Mouse (Mus musculus) forebrain, embryonic 13.5 days (tissue): ENCODE measurements around the gene Ncbp2. TPM values are rescaled to one million over a fixed set of nuclear protein-coding genes. Genes with fewer than 3 reads are reported as not detected.

ENCODE experiments used
- ATAC-seq: fragments of 200-750 bp; cut with Nextera tagmentation; 2 replicates; pipeline ENCODE4 v1.8.0; 2017
- H3K27ac ChIP-seq: fragments of 300-500 bp; sonication (generic); 2 replicates; pipeline ENCODE4 v1.5.1; 2015; ENCODE audit warnings: inconsistent platforms, mild to moderate bottlenecking, moderate library complexity
- H3K27me3 ChIP-seq: fragments of 300-500 bp; sonication (generic); 2 replicates; pipeline ENCODE4 v1.6.1; 2015; ENCODE audit warnings: mild to moderate bottlenecking, inconsistent platforms
- H3K36me3 ChIP-seq: fragments of 300-500 bp; sonication (generic); 2 replicates; pipeline ENCODE4 v1.6.1; 2015; ENCODE audit warnings: mild to moderate bottlenecking, inconsistent platforms; ENCODE audit not compliant: poor library complexity, severe bottlenecking
- H3K4me1 ChIP-seq: fragments of 300-500 bp; sonication (generic); 2 replicates; pipeline ENCODE4 v1.6.1; 2015; ENCODE audit warnings: inconsistent platforms
- H3K4me2 ChIP-seq: fragments of 300-500 bp; sonication (generic); 2 replicates; pipeline ENCODE4 v1.6.1; 2015; ENCODE audit warnings: inconsistent platforms, mild to moderate bottlenecking, moderate library complexity
- H3K4me3 ChIP-seq: fragments of 300-500 bp; sonication (generic); 2 replicates; pipeline ENCODE4 v1.5.1; 2015; ENCODE audit warnings: mild to moderate bottlenecking, inconsistent platforms
- H3K9ac ChIP-seq: fragments of 300-500 bp; sonication (generic); 2 replicates; pipeline ENCODE4 v1.6.1; 2015; ENCODE audit warnings: mild to moderate bottlenecking, inconsistent platforms
- H3K9me3 ChIP-seq: fragments of 300-500 bp; sonication (generic); replicated peaks from 2 replicates; pipeline ENCODE4 v1.6.1; 2016; ENCODE audit warnings: inconsistent platforms
- WGBS: fragments of 180-500 bp; shearing (Covaris S2); methylation state at CpG from one replicate; pipeline ENCODE4 v1.1.7; 2015; 5-methylcytosine and 5-hydroxymethylcytosine counted together
- polyA plus RNA-seq: library from polyadenylated mRNA; unstranded; fragments of >200 nt; fragmentation: Nextera tagmentation; extraction: Ambion mirVana; gene quantifications from 2 replicates; pipeline ENCODE4 v1.2.1, GENCODE M21; 2015

Ncbp2 gene
- polyA plus RNA-seq, 1 experiment from 2014 or later: 121 TPM

- WGBS: 83% methylated on average over 6 of the region's 6 CpGs
- no peak overlapping the region for H3K4me2 ChIP-seq
- no peak overlapping the region for H3K9ac ChIP-seq
- H3K4me1 ChIP-seq: no peaks in the 10 kb centered on the region
- ATAC-seq: no peak
- H3K36me3 ChIP-seq: no peaks in the 10 kb centered on the region
- H3K27me3 ChIP-seq: no peaks in the 10 kb centered on the region
- no peak overlapping the region for H3K4me3 ChIP-seq
- H3K27ac ChIP-seq: no peak overlapping the region
- no peaks in the 10 kb centered on the region for H3K9me3 ChIP-seq
Measured at GRCm38 (mm10) chr16:31924368-31924767, 23.9 kb upstream of the Ncbp2 start.

DNA sequence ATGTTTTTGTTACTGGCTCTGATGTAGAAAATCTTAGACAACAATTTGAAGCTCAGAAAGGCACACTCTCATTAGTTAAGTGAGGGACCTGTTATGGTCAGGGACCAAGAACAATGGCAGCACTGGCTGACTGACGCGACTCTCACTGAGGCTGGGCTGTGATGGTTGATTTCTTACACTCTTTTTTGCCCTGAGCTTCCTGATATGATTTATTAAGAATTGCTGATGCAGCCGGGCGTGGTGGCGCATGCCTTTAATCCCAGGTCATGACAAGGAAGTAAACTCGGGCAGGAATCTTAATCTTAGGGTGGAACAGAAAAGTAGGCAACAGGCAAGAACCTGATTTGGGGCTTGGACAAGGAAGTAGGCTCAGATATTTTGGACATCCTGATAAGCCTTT, 22.2 kb upstream of the Ncbp2 start:
- no peaks in the 10 kb centered on the region for H3K4me1 ChIP-seq
- no peak overlapping the region for H3K4me3 ChIP-seq
- no peak overlapping the region for H3K27ac ChIP-seq
- no peak overlapping the region for H3K9ac ChIP-seq
- H3K36me3 ChIP-seq: no peaks in the 10 kb centered on the region
- H3K9me3 ChIP-seq: no peaks in the 10 kb centered on the region
- peaks cover 7% of the 10 kb centered on the region; the same call in 1 of the 2 replicates for H3K27me3 ChIP-seq
- no peak overlapping the region for H3K4me2 ChIP-seq
- ATAC-seq: no peak
- WGBS: 77% methylated on average over 6 of the region's 6 CpGs

DNA sequence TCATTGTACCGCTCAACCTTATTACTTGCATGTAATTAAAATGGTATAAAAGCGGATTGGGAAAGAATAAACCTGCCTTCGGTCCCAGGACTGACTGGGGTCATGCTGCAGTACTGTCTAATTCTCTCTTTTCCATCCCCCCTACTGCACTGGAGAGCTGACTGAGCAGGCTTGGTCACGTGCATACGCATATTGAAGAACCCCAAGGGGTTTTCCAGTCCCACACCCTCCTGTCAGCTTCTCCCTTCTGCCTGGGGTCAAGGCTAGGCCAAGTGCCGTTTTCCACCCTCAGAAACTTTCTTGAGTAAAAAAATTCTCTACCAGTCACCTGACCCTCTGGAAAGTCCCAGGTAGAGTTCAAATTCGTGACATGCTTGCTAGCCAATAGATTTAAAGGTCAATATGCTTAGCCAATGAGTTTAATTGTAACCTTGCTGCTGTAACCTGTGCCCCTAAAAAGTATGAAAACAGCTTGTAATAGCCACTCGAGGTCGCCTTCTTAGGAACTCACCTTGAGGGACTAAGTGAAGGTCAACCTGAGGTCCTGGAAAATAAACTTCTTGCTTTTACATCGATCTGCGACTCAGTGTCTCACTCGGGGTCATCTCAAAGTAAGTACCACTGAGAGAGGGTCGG, 21.6 kb upstream of the Ncbp2 start:
- Histone ChIP-seq H3K27ac (no peak overlapping the region), H3K4me1 (no peaks in the 10 kb centered on the region), H3K9ac (no peak overlapping the region), H3K4me3 (no peak overlapping the region), H3K4me2 (no peak overlapping the region), H3K36me3 (no peaks in the 10 kb centered on the region), H3K9me3 (no peaks in the 10 kb centered on the region), H3K27me3 (peaks cover 10% of the 10 kb centered on the region; the same call in 1 of the 2 replicates)
- no peak for ATAC-seq
- 89% methylated on average over 13 of the region's 13 CpGs for WGBS

DNA sequence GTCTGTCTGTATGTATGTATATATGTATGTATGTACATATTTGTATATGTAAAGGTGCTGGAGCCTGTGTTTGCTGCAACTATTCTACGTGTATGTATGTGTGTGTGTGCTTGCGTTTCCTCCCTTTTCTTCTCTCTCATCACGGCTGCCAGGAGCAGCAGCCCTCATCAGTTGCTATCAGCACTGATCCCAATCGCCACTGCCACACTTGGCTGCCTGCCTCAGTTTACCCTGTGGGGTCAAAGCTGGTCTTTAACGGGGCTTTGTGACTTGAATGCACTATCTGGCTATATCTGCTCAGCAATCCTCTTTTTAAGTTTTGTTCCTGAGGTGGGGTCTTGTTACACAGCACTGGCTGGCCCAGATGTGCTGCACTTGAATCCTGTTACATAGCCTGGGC, 20.9 kb upstream of the Ncbp2 start:
- Histone ChIP-seq H3K4me2 (no peak overlapping the region), H3K27ac (no peak overlapping the region), H3K9ac (no peak overlapping the region), H3K36me3 (no peaks in the 10 kb centered on the region), H3K9me3 (no peaks in the 10 kb centered on the region), H3K27me3 (peaks cover 10% of the 10 kb centered on the region; the same call in 1 of the 2 replicates), H3K4me1 (peaks cover 5% of the 10 kb centered on the region; the same call in 1 of the 2 replicates), H3K4me3 (no peak overlapping the region)
- no peak for ATAC-seq
- 90% methylated on average over 5 of the region's 5 CpGs for WGBS

- Histone ChIP-seq H3K27me3 (peaks cover 38% of the 10 kb centered on the region), H3K9ac (no peak overlapping the region), H3K36me3 (no peaks in the 10 kb centered on the region), H3K4me1 (peaks cover 33% of the 10 kb centered on the region), H3K27ac (no peak overlapping the region), H3K4me3 (no peak overlapping the region), H3K4me2 (no peak overlapping the region), H3K9me3 (no peaks in the 10 kb centered on the region)
- WGBS: 64% methylated on average over 17 of the region's 17 CpGs
- ATAC-seq: no peak
Measured at GRCm38 (mm10) chr16:31931330-31931729, 17.0 kb upstream of the Ncbp2 start.

DNA sequence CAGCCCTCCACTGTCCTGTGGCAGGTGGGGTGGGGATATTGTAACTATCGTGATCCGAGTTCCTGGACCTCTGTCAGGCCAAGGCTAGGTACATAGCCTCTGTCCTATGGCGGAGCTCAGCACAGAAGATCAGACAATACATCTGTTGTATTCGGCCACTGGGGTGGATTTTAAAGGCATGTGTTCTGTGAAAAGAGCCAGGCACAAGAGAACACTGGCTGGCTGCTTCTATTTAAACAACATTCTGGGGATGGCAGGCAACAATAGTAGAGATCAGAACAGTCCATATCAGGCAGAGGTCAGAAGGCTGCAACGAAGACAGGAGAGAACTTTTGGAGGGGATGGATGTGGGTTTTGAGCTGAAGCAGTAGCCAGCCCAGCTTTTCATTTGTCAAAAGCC, 16.1 kb upstream of the Ncbp2 start:
- peak; percentile 1; the same call in 1 of the 2 replicates for ATAC-seq
- peak overlapping the region; percentile 92; the same call in 1 of the 2 replicates for H3K27ac ChIP-seq
- peaks cover 33% of the 10 kb centered on the region for H3K4me1 ChIP-seq
- no peaks in the 10 kb centered on the region for H3K9me3 ChIP-seq
- 0 out of 2 replicates have a peak overlapping the region, but pooled peaks have one; percentile 31 for H3K9ac ChIP-seq
- H3K36me3 ChIP-seq: no peaks in the 10 kb centered on the region
- peak overlapping the region; percentile 77; the same call in 1 of the 2 replicates for H3K4me2 ChIP-seq
- 0 out of 2 replicates have a peak overlapping the region, but pooled peaks have one; percentile 49 for H3K4me3 ChIP-seq
- WGBS: 17% methylated on average over 5 of the region's 5 CpGs
- peaks cover 44% of the 10 kb centered on the region for H3K27me3 ChIP-seq

DNA sequence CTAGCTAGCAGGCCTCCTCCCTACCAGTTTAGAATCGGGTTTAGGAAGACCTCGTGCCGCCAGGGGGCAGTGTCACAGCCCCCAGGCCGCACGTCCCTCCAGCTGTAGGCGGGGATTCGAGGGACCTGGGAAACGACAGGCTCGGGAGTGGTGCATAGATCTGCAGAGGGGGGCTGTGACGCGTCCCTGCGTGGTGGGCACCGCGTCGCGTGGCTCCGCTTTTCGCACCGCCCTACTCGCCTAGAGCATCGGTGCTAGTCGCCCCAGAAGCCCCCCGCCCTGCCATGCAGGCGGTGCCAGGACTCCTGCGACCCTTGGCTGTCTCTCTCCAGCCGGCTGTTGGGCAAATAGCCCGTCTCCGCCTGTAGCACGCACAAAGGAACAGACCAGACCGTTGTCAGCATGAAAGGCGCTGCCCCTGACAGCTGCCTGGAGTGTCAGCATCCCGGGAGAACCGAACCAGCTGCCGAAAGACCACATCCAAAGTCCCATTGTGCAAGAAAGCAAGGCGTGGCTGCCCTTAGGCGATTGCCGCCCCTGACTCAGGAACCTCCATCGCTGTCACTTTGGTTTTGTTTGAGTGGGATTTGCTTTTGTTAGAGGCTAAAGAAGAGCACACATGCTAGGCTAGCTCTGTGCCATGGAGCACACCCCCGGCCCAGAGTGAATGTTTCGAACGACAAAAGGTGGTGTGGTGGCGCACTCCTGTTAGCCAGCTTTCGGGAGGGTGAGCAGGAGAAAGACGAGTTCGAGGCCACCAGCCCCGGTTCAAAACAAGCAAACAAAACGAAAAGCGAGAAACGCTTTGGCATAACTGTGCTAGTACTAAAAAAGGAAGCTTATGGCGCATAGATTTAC, 15.2 kb upstream of the Ncbp2 start:
- under 1% methylated on average over 50 of the region's 50 CpGs for WGBS
- peaks cover 33% of the 10 kb centered on the region for H3K4me1 ChIP-seq
- no peaks in the 10 kb centered on the region for H3K36me3 ChIP-seq
- peak overlapping the region; percentile 73 for H3K9ac ChIP-seq
- ATAC-seq: peak; percentile 98
- H3K4me2 ChIP-seq: peak overlapping the region; percentile 77
- H3K27me3 ChIP-seq: peaks cover 44% of the 10 kb centered on the region
- H3K27ac ChIP-seq: peak overlapping the region; percentile 92
- no peaks in the 10 kb centered on the region for H3K9me3 ChIP-seq
- peak overlapping the region; percentile 49 for H3K4me3 ChIP-seq

DNA sequence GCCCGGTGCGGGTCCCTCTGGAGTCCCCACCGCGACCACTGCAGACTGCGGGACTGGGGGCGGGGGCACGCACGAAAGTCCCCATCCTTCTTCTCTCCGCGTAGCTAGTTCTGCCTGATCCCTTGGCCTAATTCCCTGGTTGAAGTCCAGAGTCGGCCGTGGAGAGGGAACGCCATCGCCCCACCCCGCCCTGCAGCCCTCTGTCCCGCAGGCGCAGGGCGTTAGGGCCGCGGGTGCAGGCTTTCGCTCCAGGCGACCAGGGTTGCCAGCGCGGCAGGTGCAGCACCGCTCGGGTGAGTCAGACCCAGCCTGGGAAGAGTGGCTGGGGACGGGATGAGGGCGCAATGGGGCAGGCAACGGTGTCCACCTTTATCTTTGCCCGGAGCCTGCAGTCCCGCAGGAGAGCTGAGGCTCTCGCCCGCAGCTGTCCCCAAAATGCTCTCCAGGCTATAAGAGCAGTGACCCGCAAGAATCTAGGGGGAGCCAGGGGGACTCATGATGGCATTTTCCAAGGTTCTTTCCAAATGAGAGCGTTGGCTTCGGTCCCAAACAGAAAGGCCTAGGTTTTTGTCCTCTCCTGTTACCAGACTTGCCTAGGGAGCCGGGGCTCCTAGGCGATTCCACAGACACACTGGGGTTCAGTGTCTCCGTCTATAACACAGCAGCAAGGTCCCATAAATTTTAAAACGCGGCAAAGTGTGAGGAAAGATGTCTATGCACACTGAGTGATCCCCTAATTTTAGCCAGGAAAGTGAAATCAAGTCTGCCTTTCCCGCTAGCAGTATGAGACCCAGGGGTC, 14.4 kb upstream of the Ncbp2 start, which contains the start of gene Pigz:
Pigz (plus strand) TSS at position 101 of the 799 bp plus-strand sequence.
- H3K36me3 ChIP-seq: no peaks in the 10 kb centered on the region
- ATAC-seq: 0 out of 2 replicates have a peak, but pooled peaks have one; percentile 12

GRCm38 (mm10) chr16:31934550-31935010, 13.7 kb upstream of the Ncbp2 start:
- peaks cover 33% of the 10 kb centered on the region for H3K4me1 ChIP-seq
- peak overlapping the region; percentile 77 for H3K4me2 ChIP-seq
- peak overlapping the region; percentile 49 for H3K4me3 ChIP-seq
- peak overlapping the region; percentile 73 for H3K9ac ChIP-seq
- no peak for ATAC-seq
- H3K36me3 ChIP-seq: no peaks in the 10 kb centered on the region
- peaks cover 44% of the 10 kb centered on the region for H3K27me3 ChIP-seq
- WGBS: 16% methylated on average over 13 of the region's 13 CpGs
- H3K27ac ChIP-seq: no peak overlapping the region; the same call in 1 of the 2 replicates
- no peaks in the 10 kb centered on the region for H3K9me3 ChIP-seq

More for the DNA sequence above, 14.4 kb upstream of the Ncbp2 start, which contains the start of gene Pigz:
- H3K27ac ChIP-seq: peak within 1 kb of the TSS; percentile 92
- no peaks in the 10 kb centered on the region for H3K9me3 ChIP-seq
- H3K9ac ChIP-seq: peak within 1 kb of the TSS; percentile 73
- 4% methylated on average over 42 of the region's 42 CpGs for WGBS
- H3K4me3 ChIP-seq: peak within 1 kb of the TSS; percentile 49
- H3K4me2 ChIP-seq: peak within 1 kb of the TSS; percentile 77
- H3K4me1 ChIP-seq: peaks cover 33% of the 10 kb centered on the region
- H3K27me3 ChIP-seq: peaks cover 44% of the 10 kb centered on the region

DNA sequence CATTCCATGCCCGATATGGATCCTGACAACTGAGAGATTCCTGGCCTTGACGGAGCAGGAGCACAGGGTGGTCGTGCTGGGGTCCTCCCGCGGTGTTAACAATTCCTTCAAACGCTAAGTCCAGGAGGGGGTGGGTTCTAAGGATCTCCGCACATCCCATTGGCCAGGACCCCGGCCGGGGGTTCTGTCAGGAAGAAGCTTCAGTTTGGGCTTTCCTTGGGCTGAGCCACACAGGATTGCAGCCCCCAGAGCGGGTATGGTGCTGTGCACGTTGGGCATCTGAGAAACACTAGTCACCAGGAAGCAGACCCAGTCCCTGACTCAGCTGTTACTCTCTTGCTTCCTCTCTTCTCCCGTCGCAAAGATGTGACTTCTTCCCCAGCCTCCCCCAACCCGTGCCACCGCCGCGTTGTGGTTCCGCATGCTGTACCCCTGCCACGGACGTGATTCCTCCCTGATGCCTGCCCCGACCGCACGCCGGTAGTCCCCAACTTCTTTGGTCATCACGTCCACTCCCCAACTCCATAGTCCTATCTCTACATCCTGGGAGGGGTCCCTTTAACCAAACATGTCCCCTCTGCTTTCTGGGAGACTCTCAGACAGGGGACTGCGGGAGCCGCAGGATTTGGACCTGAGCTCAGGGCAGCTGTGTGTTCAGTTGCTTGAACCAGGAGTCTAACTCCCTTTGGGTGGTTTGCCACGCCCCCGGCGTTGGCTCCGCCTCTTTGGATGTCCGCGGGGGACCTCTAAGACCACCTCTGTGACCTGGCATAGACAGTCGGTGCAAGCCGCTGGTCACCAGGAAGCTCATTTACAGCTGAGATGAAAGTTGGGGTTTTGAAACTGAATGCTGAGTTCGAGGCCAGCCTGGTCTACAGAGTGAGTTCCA, 13.0 kb upstream of the Ncbp2 start:
- ATAC-seq: no peak
- peak overlapping the region; percentile 49 for H3K4me3 ChIP-seq
- WGBS: 4% methylated on average over 36 of the region's 36 CpGs
- no peaks in the 10 kb centered on the region for H3K9me3 ChIP-seq
- no peak overlapping the region for H3K27ac ChIP-seq
- H3K27me3 ChIP-seq: peaks cover 44% of the 10 kb centered on the region
- peaks cover 33% of the 10 kb centered on the region for H3K4me1 ChIP-seq
- H3K36me3 ChIP-seq: no peaks in the 10 kb centered on the region
- peak overlapping the region; percentile 52 for H3K9ac ChIP-seq
- H3K4me2 ChIP-seq: peak overlapping the region; percentile 77

- peaks cover 34% of the 10 kb centered on the region for H3K27me3 ChIP-seq
- no peak overlapping the region for H3K9ac ChIP-seq
- no peak overlapping the region for H3K4me3 ChIP-seq
- WGBS: 88% methylated on average over 4 of the region's 4 CpGs
- no peak overlapping the region for H3K4me2 ChIP-seq
- no peaks in the 10 kb centered on the region for H3K36me3 ChIP-seq
- H3K27ac ChIP-seq: no peak overlapping the region
- ATAC-seq: no peak
- H3K4me1 ChIP-seq: peaks cover 33% of the 10 kb centered on the region
- no peaks in the 10 kb centered on the region for H3K9me3 ChIP-seq
Measured at GRCm38 (mm10) chr16:31936568-31936967, 11.7 kb upstream of the Ncbp2 start.
